Comparison of ENCODE assay signal across 8 mouse cellular contexts in the genomic region with DNA sequence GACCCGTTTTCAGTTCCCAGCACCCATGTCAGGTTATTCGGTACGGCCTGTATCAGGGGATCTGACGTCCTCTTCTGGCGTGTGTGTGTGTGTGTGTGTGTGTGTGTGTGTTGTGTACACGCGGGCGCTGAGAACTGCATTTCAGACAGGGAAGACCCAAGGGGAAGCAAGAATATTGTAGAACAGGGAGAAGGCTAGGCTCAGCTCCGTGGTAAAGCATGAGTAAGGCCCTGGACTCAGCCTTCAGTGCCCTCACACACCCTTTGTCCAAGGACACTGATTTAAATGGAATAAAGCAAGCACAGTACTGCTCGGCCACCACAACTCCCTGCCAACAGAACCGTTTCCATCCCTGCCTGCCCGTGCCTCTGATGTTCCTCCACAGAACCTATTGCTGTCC. TPM values are rescaled to one million over a fixed set of nuclear protein-coding genes. Genes with fewer than 3 reads are reported as not detected.
DNase-seq lines count a peak whose midpoint lies in the region; ATAC-seq and TF ChIP-seq lines count a peak whose summit lies in the region.

No protein-coding gene starts in this region.

- under 1% methylated on average over 12 of the region's 12 CpGs for WGBS in heart, adult 2 months
- 5% methylated on average over 12 of the region's 12 CpGs for WGBS in midbrain, embryonic 12.5 days

- TF ChIP-seq CTCF in heart, adult 2 months (IDR thresholded peaks at IDR 0.05) = no peak

- peak overlapping the region; percentile 94 for H3K4me3 ChIP-seq in heart, adult 2 months
- peak overlapping the region; percentile 88 for H3K4me3 ChIP-seq in midbrain, embryonic 12.5 days

- H3K27me3 ChIP-seq in heart, adult 2 months (ENCODE audit: control insufficient read depth, insufficient read depth, low read length) = no peaks in the 10 kb centered on the region
- H3K27me3 ChIP-seq in midbrain, embryonic 12.5 days = no peaks in the 10 kb centered on the region

- H3K79me2 ChIP-seq in heart, adult 2 months (replicated peaks; ENCODE audit: control insufficient read depth, insufficient read depth, low read length) = peaks cover 4% of the 10 kb centered on the region

- no peak for TF ChIP-seq EP300 in heart, adult 2 months (IDR thresholded peaks at IDR 0.05; ENCODE audit: insufficient read depth, low read depth, low read length)

- intact Hi-C loops in heart, adult 2 months (cut with DNase I) = no loop called here

- peak overlapping the region; percentile 77 for H3K27ac ChIP-seq in heart, adult 2 months
- 0 out of 2 replicates have a peak overlapping the region, but pooled peaks have one; percentile 86 for H3K27ac ChIP-seq in midbrain, embryonic 12.5 days (replicated peaks)

- peak overlapping the region; percentile 85 for H3K4me2 ChIP-seq in midbrain, embryonic 12.5 days (replicated peaks)

- H3K9me3 ChIP-seq in midbrain, embryonic 12.5 days = no peaks in the 10 kb centered on the region

- no peak for DNase-seq in heart, adult 2 months
- no peak for DNase-seq in heart, adult 8-10 months (ENCODE audit: low spot score)
- DNase-seq in NIH3T3 (ENCODE audit: low read depth) = peak; percentile 51
- peak; percentile 27 for DNase-seq in kidney, adult 9 months
- no peak for DNase-seq in ovary, postnatal 10 days (ENCODE audit: low spot score)
- DNase-seq in layer of hippocampus, postnatal 36 days = no peak

- H3K9ac ChIP-seq in heart, adult 2 months (ENCODE audit: low read depth, low read length) = peak overlapping the region; percentile 64
- peak overlapping the region; percentile 89 for H3K9ac ChIP-seq in midbrain, embryonic 12.5 days (replicated peaks)

- ATAC-seq in erythroid progenitor cell, adult 5-6 weeks (replicated peaks; ENCODE audit: low FRiP score, poor library complexity, severe bottlenecking) = 0 out of 2 replicates have a peak, but pooled peaks have one; percentile 2
- no peak for ATAC-seq in midbrain, embryonic 12.5 days (ENCODE audit: low FRiP score, low read depth)

- TF ChIP-seq POLR2A in heart, adult 2 months (IDR thresholded peaks at IDR 0.05; ENCODE audit: insufficient read depth, low read depth, low read length) = no peak

- peaks cover 3% of the 10 kb centered on the region for H3K4me1 ChIP-seq in heart, adult 2 months (ENCODE audit: control insufficient read depth, insufficient read depth, low read length)
- H3K4me1 ChIP-seq in midbrain, embryonic 12.5 days = peaks cover 23% of the 10 kb centered on the region

- H3K36me3 ChIP-seq in heart, adult 2 months (ENCODE audit: control insufficient read depth, insufficient read depth, low read length) = peaks cover 3% of the 10 kb centered on the region; the same call in 1 of the 2 replicates
- peaks cover 12% of the 10 kb centered on the region for H3K36me3 ChIP-seq in midbrain, embryonic 12.5 days

RNA-seq across cellular contexts. Expression of a gene that starts 1.0 kb away (rescaled TPM):
- 10 to 100 TPM; 26.3 to 29.7 TPM for total RNA-seq in heart, adult 2 months (2021)
- 10.4 and 18.4 TPM in 2 replicates for polyA plus RNA-seq in heart, adult 2 months (2012; rRNA removed)
- total RNA-seq in heart, adult 8-10 months (2022) = 10 to 100 TPM; 24.9 to 35.0 (median 29.2) TPM
- total RNA-seq in erythroid progenitor cell, adult 5-6 weeks (2015; ENCODE audit: low replicate concordance) = 21.0 and 29.9 TPM in 2 replicates
- total RNA-seq in erythroid progenitor cell, adult 5-6 weeks (2017; ENCODE audit: low replicate concordance) = 25.3 and 61.2 TPM in 2 replicates
- 104 and 108 TPM in 2 replicates for polyA plus RNA-seq in midbrain, embryonic 12.5 days (2016; fragmentation: Nextera tagmentation; extraction: Ambion mirVana)
- 10 to 100 TPM; 84.4 to 95.9 TPM for total RNA-seq in layer of hippocampus, postnatal 36 days (2021)

RNA-seq across cellular contexts. Expression of a gene that starts 1.0 kb away (rescaled TPM):
- total RNA-seq in heart, adult 2 months (2021) = 10 to 100 TPM; 10.2 to 14.2 TPM
- 6.6 and 13.3 TPM in 2 replicates for polyA plus RNA-seq in heart, adult 2 months (2012; rRNA removed)
- 10 to 100 TPM in 3 of 4 experiments, 1 to 10 TPM in 1; 8.2 to 15.2 (median 12.1) TPM for total RNA-seq in heart, adult 8-10 months (2022)
- 6.8 and 29.8 TPM in 2 replicates for total RNA-seq in erythroid progenitor cell, adult 5-6 weeks (2015; ENCODE audit: low replicate concordance)
- total RNA-seq in erythroid progenitor cell, adult 5-6 weeks (2017; ENCODE audit: low replicate concordance) = 8.1 and 11.6 TPM in 2 replicates
- polyA plus RNA-seq in midbrain, embryonic 12.5 days (2016; fragmentation: Nextera tagmentation; extraction: Ambion mirVana) = 28.4 and 31.3 TPM in 2 replicates
- total RNA-seq in layer of hippocampus, postnatal 36 days (2021) = 10 to 100 TPM; 31.8 to 34.8 TPM

RNA-seq across cellular contexts. Expression of a gene that starts 53.7 kb away (rescaled TPM):
- total RNA-seq in heart, adult 2 months (2021) = 100 to 1,000 TPM; 338 to 388 TPM
- polyA plus RNA-seq in heart, adult 2 months (2012; rRNA removed) = 197 and 335 TPM in 2 replicates
- 100 to 1,000 TPM; 334 to 410 (median 360) TPM for total RNA-seq in heart, adult 8-10 months (2022)
- total RNA-seq in erythroid progenitor cell, adult 5-6 weeks (2015; ENCODE audit: low replicate concordance) = 0.72 TPM in 1 of 2 replicates, not detected in the other
- 0.38 and 0.39 TPM in 2 replicates for total RNA-seq in erythroid progenitor cell, adult 5-6 weeks (2017; ENCODE audit: low replicate concordance)
- polyA plus RNA-seq in midbrain, embryonic 12.5 days (2016; fragmentation: Nextera tagmentation; extraction: Ambion mirVana) = 1.3 and 1.8 TPM in 2 replicates
- 10 to 100 TPM; 76.2 to 78.0 TPM for total RNA-seq in layer of hippocampus, postnatal 36 days (2021)

Comparison
In these comparisons a context has a peak if more than half of its experiments do, and no peak if none do; other contexts are left out.
1. DNase-seq: peak in NIH3T3 (single experiment) and kidney, adult 9 months (single experiment); none in heart, adult 2 months (0 of 2), heart, adult 8-10 months (single experiment), ovary, postnatal 10 days (single experiment) and layer of hippocampus, postnatal 36 days (0 of 2).
2. RNA of a gene that starts 53.7 kb away (total RNA-seq): 338 to 388 TPM in heart, adult 2 months, 334 to 410 TPM in heart, adult 8-10 months and 76.2 to 78.0 TPM in layer of hippocampus, postnatal 36 days; 0.38 to 0.72 TPM in erythroid progenitor cell, adult 5-6 weeks; every median in the first group is over 10 times any median in the second.